Mouse (Mus musculus) ES-CJ7 (cell line): Measurements from ENCODE around the gene Epc2.

Experiments
- DNase-seq: peaks from one replicate; pipeline ENCODE4 v3.0.0; 2011; ENCODE audit warnings: low read depth, low spot score

Epc2 gene

GRCm38 (mm10) chr2:49569862-49570777 is 118.8 kb downstream of the Epc2 start:
- DNase-seq = no peak

DNA sequence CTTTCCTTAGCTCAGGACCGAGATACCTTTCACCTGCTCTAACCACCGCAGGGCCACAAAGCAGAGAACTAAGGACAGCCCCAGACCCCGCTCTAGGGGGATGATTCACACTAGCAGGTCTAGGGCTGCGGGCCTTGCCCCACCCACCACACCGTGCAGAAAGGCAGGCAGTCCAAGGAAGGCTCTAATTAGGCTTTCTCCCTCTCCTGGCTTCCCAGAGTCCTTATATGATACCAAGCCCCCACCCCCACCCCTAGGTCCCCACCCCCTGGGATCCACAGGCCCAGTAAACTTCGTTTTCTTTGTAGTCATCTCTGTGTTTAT is 119.5 kb downstream of the Epc2 start:
- no peak for DNase-seq

- DNase-seq = no peak
Observed at GRCm38 (mm10) chr2:49571159-49571920, 120.1 kb downstream of the Epc2 start.

DNA sequence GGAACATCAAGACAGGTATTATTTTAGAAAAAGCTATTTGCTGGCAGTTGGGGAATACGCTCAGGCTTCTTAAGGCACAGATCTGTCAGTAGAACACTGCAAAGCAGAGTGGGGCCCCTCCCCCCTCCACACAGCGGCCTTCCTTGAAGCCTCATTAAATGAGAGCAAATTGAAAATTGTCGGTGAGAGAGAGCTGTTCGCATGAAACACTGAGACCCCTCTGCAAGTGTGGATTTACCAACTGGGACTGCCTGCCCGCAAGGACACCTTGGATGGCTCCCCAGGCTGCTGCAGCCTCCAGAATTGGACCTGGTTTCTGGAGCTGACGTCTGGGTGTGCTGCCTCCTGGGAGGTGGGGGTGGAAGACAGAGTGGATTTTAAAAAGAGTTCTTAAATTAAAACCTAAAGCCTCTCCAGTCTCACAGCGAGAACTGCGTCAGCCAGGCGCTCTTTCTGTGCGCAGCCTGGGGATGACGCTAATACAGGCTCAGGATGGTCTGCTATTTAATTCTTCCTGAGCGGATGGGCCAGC is 120.9 kb downstream of the Epc2 start:
- no peak for DNase-seq

- no peak for DNase-seq
Observed at GRCm38 (mm10) chr2:49572684-49573083, 121.4 kb downstream of the Epc2 start.

DNA sequence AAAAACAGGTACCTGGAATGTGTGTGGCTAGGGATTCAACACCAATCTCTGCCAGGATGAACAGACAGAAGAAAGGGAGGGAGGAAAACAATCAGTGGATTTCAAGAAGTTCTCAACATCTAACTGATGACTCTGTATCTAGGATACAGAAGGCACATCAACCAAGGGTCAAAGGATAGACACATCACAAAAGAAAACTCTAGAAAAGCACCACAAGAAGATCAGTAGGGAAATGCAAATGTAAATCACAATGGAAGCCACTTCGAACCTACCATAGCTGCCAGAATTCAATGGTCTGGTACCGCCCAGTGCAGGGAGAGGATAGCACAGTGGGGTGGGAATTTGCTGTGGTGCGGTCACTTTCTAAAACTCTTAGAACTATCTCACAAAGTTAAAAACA is 122.0 kb downstream of the Epc2 start:
- DNase-seq = peak; percentile 11

- no peak for DNase-seq
Observed at GRCm38 (mm10) chr2:49580585-49580984, 129.3 kb downstream of the Epc2 start.

DNA sequence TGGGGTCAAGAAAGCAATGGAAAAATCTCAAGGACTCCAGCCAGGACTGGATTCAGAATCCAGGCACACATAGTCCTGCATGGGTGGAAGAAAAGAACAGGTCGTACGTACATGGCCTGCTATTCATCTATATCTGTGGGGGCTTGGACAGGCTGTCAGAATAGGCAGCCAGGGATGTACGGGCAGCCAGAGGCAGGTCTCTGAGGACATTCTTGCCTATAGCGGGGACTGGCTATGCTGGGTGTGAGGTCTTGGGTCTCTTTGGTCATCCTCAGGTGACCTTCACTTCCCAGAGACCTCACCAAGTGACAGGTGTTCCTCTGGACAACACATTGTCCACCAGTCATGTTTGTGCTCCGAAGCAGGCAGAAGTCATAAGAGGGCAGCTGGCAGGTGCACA is 131.3 kb downstream of the Epc2 start:
- no peak for DNase-seq

- no peak for DNase-seq
Observed at GRCm38 (mm10) chr2:49583311-49583710, 132.0 kb downstream of the Epc2 start.

DNA sequence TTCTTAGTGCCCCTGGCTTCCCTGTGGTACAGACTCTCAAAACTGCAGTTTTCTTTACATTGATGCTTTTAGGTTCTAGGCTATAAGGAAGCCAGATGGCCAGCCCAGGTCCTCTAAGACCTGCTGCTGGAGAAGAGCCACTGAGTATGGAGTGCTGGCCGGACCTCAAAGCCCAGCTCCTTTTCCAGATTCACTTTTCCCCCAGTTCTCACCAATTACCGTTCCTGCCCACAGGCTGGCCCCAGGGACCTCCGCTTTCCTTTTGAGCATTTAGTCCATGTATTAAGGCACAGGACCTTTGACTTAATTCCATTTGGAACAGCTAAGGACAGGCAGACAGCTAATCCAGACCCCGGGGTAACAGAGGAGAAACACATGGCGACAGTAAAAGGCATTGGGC is 139.2 kb downstream of the Epc2 start:
- no peak for DNase-seq

DNA sequence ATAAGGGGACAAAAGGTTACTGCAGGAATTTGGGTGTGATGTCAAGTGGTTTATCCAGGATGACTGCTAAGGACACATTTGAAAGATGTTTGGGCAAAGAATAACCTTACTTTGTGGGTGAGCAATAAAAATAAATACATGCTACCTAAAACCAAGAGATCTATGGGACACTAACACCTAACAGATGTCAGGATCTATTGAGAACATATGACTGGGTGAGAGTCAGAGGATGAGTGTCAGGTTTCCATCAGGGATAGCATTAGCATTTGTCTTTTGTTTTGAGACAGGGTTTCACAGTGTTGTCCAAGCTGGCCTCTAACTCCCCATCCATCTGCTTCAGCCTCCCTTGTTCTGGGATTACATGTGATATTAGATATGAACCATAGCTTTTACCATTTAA is 141.6 kb downstream of the Epc2 start:
- no peak for DNase-seq

GRCm38 (mm10) chr2:49594886-49595285 is 143.6 kb downstream of the Epc2 start:
- no peak for DNase-seq

GRCm38 (mm10) chr2:49596318-49596717 is 145.0 kb downstream of the Epc2 start:
- no peak for DNase-seq

DNA sequence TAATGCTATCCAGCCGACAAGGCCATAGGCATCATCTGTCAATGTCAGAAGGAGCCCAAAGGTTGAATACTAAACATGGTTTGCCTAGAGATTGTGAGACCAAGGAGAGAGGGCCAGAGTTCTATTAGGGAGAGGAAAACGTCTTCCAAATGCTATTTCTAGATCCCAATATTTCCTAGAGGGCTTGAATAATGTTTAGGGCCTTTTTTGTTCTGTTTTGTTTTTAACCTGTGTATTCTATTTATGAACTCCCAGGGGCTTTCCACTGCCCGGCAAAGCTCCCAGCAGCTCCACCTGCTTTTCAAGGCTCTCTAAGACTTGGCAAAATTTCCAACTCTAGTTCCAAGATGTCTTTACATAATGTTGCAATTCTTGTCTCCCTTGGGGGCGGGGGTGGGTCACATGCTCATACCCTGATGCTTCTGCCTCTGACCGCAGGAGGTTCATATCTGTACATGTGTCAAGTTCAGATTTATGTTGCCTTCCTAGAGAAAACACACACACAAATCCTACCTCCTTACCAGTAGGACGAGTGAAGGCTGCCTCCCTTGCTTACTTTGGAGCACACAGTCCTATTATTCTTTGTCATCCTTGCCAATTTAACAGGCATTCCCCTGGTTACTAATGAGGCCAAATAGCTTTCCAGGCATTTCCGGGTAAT is 148.9 kb downstream of the Epc2 start:
- no peak for DNase-seq
